Mouse (Mus musculus) ES-E14 (cell line): Measurements from ENCODE around the gene Ets1. TPM values are rescaled to one million over a fixed set of nuclear protein-coding genes. Genes with fewer than 3 reads are reported as not detected.

ENCODE experiments used
- DNase-seq: peaks from one replicate; pipeline ENCODE4 v3.0.0-alpha.2; 2013; ENCODE audit warnings: low read depth, low spot score
- H3K27ac ChIP-seq: 2 replicates; pipeline ENCODE4 v1.5.1; 2012; ENCODE audit warnings: low read depth, mild to moderate bottlenecking, low read length, moderate library complexity, mixed read lengths; ENCODE audit not compliant: poor library complexity, insufficient read depth, severe bottlenecking
- H3K36me3 ChIP-seq: 2 replicates; pipeline ENCODE4 v1.6.1; 2012; ENCODE audit warnings: mild to moderate bottlenecking, low read length, moderate library complexity, mixed read lengths; ENCODE audit not compliant: control insufficient read depth, poor library complexity, insufficient read depth, severe bottlenecking
- H3K4me1 ChIP-seq, 2 experiments: fragments of 150-350 bp in 1 of 2; sonication (generic) in 1 of 2; 2 replicates each; pipeline ENCODE4 v1.6.1; 2012; ENCODE audit warnings: low read length in 2 of 2, mild to moderate bottlenecking in 1 of 2, mixed read lengths in 1 of 2; ENCODE audit not compliant: control insufficient read depth in 2 of 2, insufficient read depth in 2 of 2, poor library complexity in 1 of 2
- H3K4me3 ChIP-seq, 2 experiments: fragments of 150-350 bp in 1 of 2; sonication (generic) in 1 of 2; 2 replicates each; pipeline ENCODE4 v1.5.1; 2012; ENCODE audit warnings: low read length in 2 of 2, low read depth in 1 of 2, mild to moderate bottlenecking in 1 of 2, mixed read lengths in 1 of 2; ENCODE audit not compliant: insufficient read depth in 1 of 2, poor library complexity in 1 of 2, severe bottlenecking in 1 of 2
- H3K9ac ChIP-seq: 2 replicates; pipeline ENCODE4 v1.6.1; 2012; ENCODE audit warnings: low read depth, mild to moderate bottlenecking, low read length, mixed read lengths; ENCODE audit not compliant: poor library complexity, insufficient read depth, severe bottlenecking
- H3K9me3 ChIP-seq: fragments of 150-350 bp; sonication (generic); 2 replicates; pipeline ENCODE4 v1.6.1; 2012; ENCODE audit warnings: low read depth, mild to moderate bottlenecking, low read length; ENCODE audit not compliant: control insufficient read depth, insufficient read depth
- CHD2 ChIP-seq: IDR thresholded peaks from 2 replicates; pipeline ENCODE4 v1.6.1; 2014; ENCODE audit warnings: mild to moderate bottlenecking, low read depth, low read length, inconsistent platforms
- HCFC1 ChIP-seq: IDR thresholded peaks from 2 replicates; pipeline ENCODE4 v1.6.1; 2012; ENCODE audit warnings: low read length, inconsistent platforms, borderline replicate concordance; ENCODE audit not compliant: insufficient read depth
- MAFK ChIP-seq: IDR thresholded peaks from 2 replicates; pipeline ENCODE4 v1.6.1; 2014; ENCODE audit warnings: mild to moderate bottlenecking, low read depth, low read length, inconsistent platforms; ENCODE audit not compliant: insufficient read depth
- ZC3H11A ChIP-seq: IDR thresholded peaks from 2 replicates; pipeline ENCODE4 v1.6.1; 2012; ENCODE audit warnings: low read depth, mild to moderate bottlenecking, inconsistent platforms, low read length, borderline replicate concordance
- ZNF384 ChIP-seq: IDR thresholded peaks from 2 replicates; pipeline ENCODE4 v1.6.1; 2012; ENCODE audit warnings: low read depth, low read length, inconsistent platforms
- in situ Hi-C, 2 experiments: fragments of 600-800 bp; cut with MboI; formaldehyde crosslinking; loops; one replicate each; pipeline ENCODE4 v1.15.1; 2025; ENCODE audit warnings: low sequenced_read_pairs in 2 of 2, inconsistent platforms in 1 of 2; ENCODE audit not compliant: unreplicated experiment in 2 of 2
- total RNA-seq: library from RNA; depleted of rRNA; stranded (reverse); fragments of 300-350 nt; gene quantifications from 2 replicates; pipeline ENCODE4 v1.2.3, GENCODE M21; 2012

Ets1 gene
- total RNA-seq, 1 experiment = 20.9 TPM

- no peak for DNase-seq
- in situ Hi-C loops = no loop called here
- Histone ChIP-seq H3K4me1 (peaks cover 0 to 5% of the 10 kb centered on the region in 2 experiments; a peak in 1 of 4 replicates), H3K9ac (no peak overlapping the region), H3K36me3 (no peaks in the 10 kb centered on the region), H3K27ac (no peak overlapping the region), H3K9me3 (no peaks in the 10 kb centered on the region), H3K4me3 (no peak overlapping the region)
- TF ChIP-seq HCFC1 = no peak
- TF ChIP-seq ZNF384 = no peak
- TF ChIP-seq CHD2 = no peak
- TF ChIP-seq ZC3H11A = no peak
- no peak for TF ChIP-seq MAFK
These were observed 12.3 kb downstream of the Ets1 start for GRCm38 (mm10) chr9:32648286-32648685.

GRCm38 (mm10) chr9:32650738-32651137, 14.7 kb downstream of the Ets1 start:
- no peaks in the 10 kb centered on the region for H3K9me3 ChIP-seq
- no peak overlapping the region for H3K4me3 ChIP-seq
- in situ Hi-C loops = no loop called here
- TF ChIP-seq ZC3H11A = no peak
- no peak for TF ChIP-seq ZNF384
- no peak for TF ChIP-seq MAFK
- TF ChIP-seq CHD2 = no peak
- TF ChIP-seq HCFC1 = no peak
- no peak overlapping the region for H3K9ac ChIP-seq
- no peak for DNase-seq
- H3K27ac ChIP-seq = no peak overlapping the region
- no peaks in the 10 kb centered on the region for H3K4me1 ChIP-seq
- H3K36me3 ChIP-seq = no peaks in the 10 kb centered on the region

- in situ Hi-C loops = no loop called here
- H3K4me1 ChIP-seq = no peaks in the 10 kb centered on the region
- TF ChIP-seq MAFK (no peak), CHD2 (no peak), HCFC1 (no peak), ZNF384 (no peak), ZC3H11A (no peak)
- no peaks in the 10 kb centered on the region for H3K36me3 ChIP-seq
- H3K9me3 ChIP-seq = no peaks in the 10 kb centered on the region
- no peak for DNase-seq
- no peak overlapping the region for H3K4me3 ChIP-seq
- no peak overlapping the region for H3K9ac ChIP-seq
- H3K27ac ChIP-seq = no peak overlapping the region
These were observed 16.1 kb downstream of the Ets1 start for GRCm38 (mm10) chr9:32652112-32652511.

GRCm38 (mm10) chr9:32654305-32654704, 18.3 kb downstream of the Ets1 start:
- in situ Hi-C loops = no loop called here
- Histone ChIP-seq H3K27ac (no peak overlapping the region), H3K36me3 (no peaks in the 10 kb centered on the region), H3K4me3 (no peak overlapping the region), H3K9ac (no peak overlapping the region), H3K4me1 (no peaks in the 10 kb centered on the region), H3K9me3 (no peaks in the 10 kb centered on the region)
- TF ChIP-seq CHD2 (no peak), ZNF384 (no peak), MAFK (no peak), ZC3H11A (no peak), HCFC1 (no peak)
- no peak for DNase-seq

GRCm38 (mm10) chr9:32656351-32656844, 20.4 kb downstream of the Ets1 start:
- H3K27ac ChIP-seq = no peak overlapping the region
- no peaks in the 10 kb centered on the region for H3K9me3 ChIP-seq
- in situ Hi-C loops = no loop called here
- no peaks in the 10 kb centered on the region for H3K36me3 ChIP-seq
- H3K9ac ChIP-seq = no peak overlapping the region
- H3K4me3 ChIP-seq = no peak overlapping the region
- no peak for DNase-seq
- TF ChIP-seq MAFK = no peak
- no peak for TF ChIP-seq HCFC1
- no peak for TF ChIP-seq ZC3H11A
- TF ChIP-seq CHD2 = no peak
- TF ChIP-seq ZNF384 = no peak
- no peaks in the 10 kb centered on the region for H3K4me1 ChIP-seq
